Mouse (Mus musculus): Measurements from ENCODE around the gene Fgfr4. TPM values are rescaled to one million over a fixed set of nuclear protein-coding genes. Genes with fewer than 3 reads are reported as not detected.
"Not testable (repeated sequence)": the region's sequence is repeated elsewhere in the genome, so short reads cannot be mapped to it uniquely, and the experiment has no call there.

The Fgfr4 gene
- polyA plus RNA-seq, 1 experiment from 2014 or later = 5.1 TPM

DNA sequence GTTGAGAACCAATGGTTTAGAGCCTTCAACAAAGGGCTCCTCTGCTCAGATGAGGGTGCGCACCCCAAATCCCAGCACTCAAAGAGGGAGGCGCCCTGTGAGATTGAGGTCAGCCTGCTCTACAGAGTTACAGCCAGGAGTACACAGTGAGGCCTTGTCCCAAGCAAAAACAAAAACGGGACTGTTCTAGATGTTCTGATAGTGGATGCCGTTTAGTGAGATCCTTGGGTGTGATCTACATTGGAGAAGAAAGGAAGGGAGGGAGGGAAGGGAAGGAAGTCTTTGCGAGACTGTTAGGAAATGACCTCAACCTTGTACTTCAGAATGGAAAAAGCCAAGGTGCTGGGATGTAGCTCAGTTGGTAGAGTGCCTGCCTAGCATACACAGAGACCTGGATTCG lies 23.8 kb downstream of the Fgfr4 start:
- Histone ChIP-seq H3K27me3 (no peaks in the 10 kb centered on the region), H3K9ac (no peak overlapping the region), H3K4me2 (replicated peaks) (no peak overlapping the region), H3K4me1 (peaks cover 14% of the 10 kb centered on the region), H3K9me3 (no peaks in the 10 kb centered on the region), H3K27ac (no peak overlapping the region), H3K36me3 (no peaks in the 10 kb centered on the region), H3K4me3 (no peak overlapping the region)
- WGBS = 82% methylated on average over 6 of the region's 6 CpGs
- no peak for ATAC-seq (ENCODE audit: insufficient number of reproducible peaks, insufficient read depth, low FRiP score, low TSS enrichment)

DNA sequence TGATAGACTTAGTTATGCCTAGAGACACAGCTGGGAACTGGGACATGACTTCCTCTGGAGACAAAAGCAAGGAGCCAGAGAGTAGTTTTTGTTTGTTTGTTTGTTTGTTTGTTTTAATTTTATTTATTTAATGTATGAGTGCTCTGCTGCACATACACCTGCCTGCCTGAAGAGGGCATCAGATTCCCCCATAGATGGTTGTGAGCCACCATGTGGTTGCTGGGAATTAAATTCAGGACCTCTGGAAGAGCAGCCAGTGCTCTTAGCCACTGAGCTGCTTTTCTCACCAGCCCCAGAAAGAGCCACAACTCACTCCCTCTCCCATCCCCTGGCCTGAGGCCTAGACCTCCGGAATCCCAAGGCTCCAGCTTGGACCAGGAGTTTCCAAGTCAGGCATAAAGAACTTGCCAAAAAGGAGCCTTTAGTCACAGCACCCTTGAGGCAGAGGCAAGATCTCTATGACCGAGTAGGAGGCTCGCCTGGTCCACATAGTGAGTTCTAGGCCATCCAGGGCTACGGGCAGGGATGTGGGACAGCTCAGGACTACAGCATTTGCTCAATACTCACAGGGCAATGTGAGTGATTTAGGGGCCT lies 25.6 kb downstream of the Fgfr4 start:
- Histone ChIP-seq H3K4me2 (replicated peaks) (no peak overlapping the region), H3K36me3 (no peaks in the 10 kb centered on the region), H3K9ac (no peak overlapping the region), H3K27me3 (no peaks in the 10 kb centered on the region), H3K4me1 (no peaks in the 10 kb centered on the region), H3K27ac (no peak overlapping the region), H3K9me3 (no peaks in the 10 kb centered on the region), H3K4me3 (no peak overlapping the region)
- no peak for ATAC-seq (ENCODE audit: insufficient number of reproducible peaks, insufficient read depth, low FRiP score, low TSS enrichment)
- 67% methylated on average over 4 of the region's 4 CpGs for WGBS

DNA sequence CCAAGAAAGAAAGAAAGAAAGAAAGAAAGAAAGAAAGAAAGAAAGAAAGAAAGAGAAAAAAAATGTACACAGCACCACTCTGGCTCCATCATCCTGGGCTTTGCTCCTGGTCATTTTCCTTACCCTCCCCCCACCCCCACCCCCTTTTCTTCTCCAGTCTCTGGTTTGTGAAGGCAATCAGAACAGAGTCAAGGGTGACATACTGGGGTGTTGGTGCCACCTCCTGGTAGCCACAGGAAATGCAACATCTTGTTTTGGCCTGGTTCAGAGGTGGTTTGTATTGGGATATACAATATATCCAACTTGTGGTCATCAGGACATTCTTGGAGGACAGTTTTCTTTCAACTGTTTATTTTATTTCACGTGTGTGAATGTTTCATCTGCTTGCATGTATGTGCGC lies 26.1 kb downstream of the Fgfr4 start:
- no peaks in the 10 kb centered on the region for H3K9me3 ChIP-seq
- WGBS = 30% methylated on average over 2 of the region's 2 CpGs
- no peak overlapping the region for H3K27ac ChIP-seq
- no peak overlapping the region for H3K4me2 ChIP-seq (replicated peaks)
- H3K4me1 ChIP-seq = no peaks in the 10 kb centered on the region
- no peak overlapping the region for H3K9ac ChIP-seq
- no peaks in the 10 kb centered on the region for H3K27me3 ChIP-seq
- no peaks in the 10 kb centered on the region for H3K36me3 ChIP-seq
- ATAC-seq (ENCODE audit: insufficient number of reproducible peaks, insufficient read depth, low FRiP score, low TSS enrichment) = no peak
- no peak overlapping the region for H3K4me3 ChIP-seq

DNA sequence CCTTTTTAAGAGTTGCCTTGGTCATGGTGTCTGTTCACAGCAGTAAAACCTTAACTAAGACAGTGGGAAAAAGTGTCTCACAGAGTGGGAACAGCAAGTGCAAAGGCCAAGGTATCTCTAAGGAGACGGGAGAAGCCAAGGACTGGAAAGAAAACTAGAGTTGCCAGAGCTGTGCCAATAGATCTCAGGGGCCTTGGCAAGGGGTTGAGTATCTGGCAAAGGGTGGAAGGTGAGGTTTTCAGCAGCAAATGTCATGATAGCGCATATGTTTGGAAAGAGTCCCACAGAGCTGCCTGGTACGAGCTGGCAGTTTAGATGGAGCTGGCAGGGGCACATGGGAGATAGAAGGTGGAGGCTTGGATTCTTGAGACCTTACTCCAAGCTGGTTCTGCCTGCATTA lies 27.2 kb downstream of the Fgfr4 start:
- 87% methylated on average over 3 of the region's 3 CpGs for WGBS
- no peak overlapping the region for H3K27ac ChIP-seq
- H3K4me1 ChIP-seq = no peaks in the 10 kb centered on the region

DNA sequence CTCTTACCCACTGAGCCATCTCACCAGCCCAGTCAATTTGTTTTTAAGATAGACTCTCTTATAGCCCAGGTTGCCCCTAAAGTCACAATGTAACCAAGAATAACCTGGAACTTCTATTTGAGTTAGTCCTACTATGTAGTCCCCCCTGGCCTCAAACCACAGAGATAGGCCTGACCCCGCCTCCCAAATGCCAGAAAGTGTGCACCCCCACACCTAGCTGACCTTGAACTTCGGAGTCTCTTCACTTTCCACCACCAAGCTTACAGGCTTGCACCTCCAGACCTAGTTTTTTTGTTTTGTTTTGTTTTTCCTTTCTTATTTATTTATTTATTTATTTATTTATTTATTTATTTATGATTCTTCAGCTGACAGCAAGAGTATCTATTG lies 29.3 kb downstream of the Fgfr4 start:
- no peak overlapping the region for H3K27ac ChIP-seq
- H3K9ac ChIP-seq = no peak overlapping the region
- WGBS = 72% methylated on average over 2 of the region's 2 CpGs

More for the DNA sequence above, 27.2 kb downstream of the Fgfr4 start:
- H3K36me3 ChIP-seq = no peaks in the 10 kb centered on the region
- H3K27me3 ChIP-seq = no peaks in the 10 kb centered on the region
- no peak overlapping the region for H3K9ac ChIP-seq
- no peak overlapping the region for H3K4me3 ChIP-seq
- ATAC-seq (ENCODE audit: insufficient number of reproducible peaks, insufficient read depth, low FRiP score, low TSS enrichment) = no peak
- H3K9me3 ChIP-seq = no peaks in the 10 kb centered on the region
- H3K4me2 ChIP-seq (replicated peaks) = no peak overlapping the region

GRCm38 (mm10) chr13:55182173-55182894 lies 29.9 kb downstream of the Fgfr4 start:
- Histone ChIP-seq H3K4me2 (replicated peaks) (peak overlapping the region; percentile 48), H3K36me3 (no peaks in the 10 kb centered on the region), H3K27ac (peak overlapping the region; percentile 58), H3K4me3 (peak overlapping the region; percentile 23), H3K4me1 (no peaks in the 10 kb centered on the region), H3K9me3 (no peaks in the 10 kb centered on the region), H3K9ac (peak overlapping the region; percentile 40), H3K27me3 (no peaks in the 10 kb centered on the region)
- ATAC-seq (ENCODE audit: insufficient number of reproducible peaks, insufficient read depth, low FRiP score, low TSS enrichment) = peak; percentile 80; the same call in 1 of the 2 replicates
- 4% methylated on average over 23 of the region's 23 CpGs for WGBS

More for the DNA sequence above, 29.3 kb downstream of the Fgfr4 start:
- Histone ChIP-seq H3K27me3 (no peaks in the 10 kb centered on the region), H3K4me1 (no peaks in the 10 kb centered on the region), H3K4me2 (replicated peaks) (peak overlapping the region; percentile 48), H3K9me3 (no peaks in the 10 kb centered on the region), H3K4me3 (no peak overlapping the region), H3K36me3 (no peaks in the 10 kb centered on the region)
- no peak for ATAC-seq (ENCODE audit: insufficient number of reproducible peaks, insufficient read depth, low FRiP score, low TSS enrichment)

DNA sequence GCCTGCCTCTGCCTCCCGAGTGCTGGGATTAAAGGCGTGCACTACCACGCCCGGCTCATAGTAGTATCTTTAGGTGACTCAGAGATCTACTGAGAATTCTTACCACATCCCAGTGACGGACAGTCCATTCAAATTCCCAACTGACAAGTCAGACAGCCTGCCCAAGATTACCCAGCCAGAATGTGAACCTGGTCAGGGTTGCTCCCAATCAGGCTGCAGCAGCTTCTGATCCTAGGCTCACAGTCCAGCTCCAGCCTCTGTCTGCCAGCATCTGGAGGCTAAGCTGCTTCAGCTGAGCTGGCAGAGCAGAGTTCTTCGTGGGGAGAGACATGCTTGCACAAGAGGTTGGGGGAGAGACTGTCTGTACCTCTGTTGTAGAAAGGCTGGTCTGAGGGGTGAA lies 30.9 kb downstream of the Fgfr4 start:
- Histone ChIP-seq H3K4me2 (replicated peaks) (no peak overlapping the region), H3K27me3 (no peaks in the 10 kb centered on the region), H3K9ac (no peak overlapping the region), H3K27ac (no peak overlapping the region), H3K4me1 (no peaks in the 10 kb centered on the region), H3K36me3 (no peaks in the 10 kb centered on the region), H3K9me3 (no peaks in the 10 kb centered on the region), H3K4me3 (no peak overlapping the region)
- 82% methylated on average over 6 of the region's 6 CpGs for WGBS
- no peak for ATAC-seq (ENCODE audit: insufficient number of reproducible peaks, insufficient read depth, low FRiP score, low TSS enrichment)

GRCm38 (mm10) chr13:55187062-55187461 lies 34.6 kb downstream of the Fgfr4 start:
- not testable (repeated sequence) for H3K4me1 ChIP-seq; H3K27ac ChIP-seq; H3K4me2 ChIP-seq (replicated peaks); ATAC-seq (ENCODE audit: insufficient number of reproducible peaks, insufficient read depth, low FRiP score, low TSS enrichment); H3K36me3 ChIP-seq; H3K27me3 ChIP-seq; H3K9ac ChIP-seq; H3K4me3 ChIP-seq; H3K9me3 ChIP-seq
- WGBS = 50% methylated on average over 4 of the region's 9 CpGs

DNA sequence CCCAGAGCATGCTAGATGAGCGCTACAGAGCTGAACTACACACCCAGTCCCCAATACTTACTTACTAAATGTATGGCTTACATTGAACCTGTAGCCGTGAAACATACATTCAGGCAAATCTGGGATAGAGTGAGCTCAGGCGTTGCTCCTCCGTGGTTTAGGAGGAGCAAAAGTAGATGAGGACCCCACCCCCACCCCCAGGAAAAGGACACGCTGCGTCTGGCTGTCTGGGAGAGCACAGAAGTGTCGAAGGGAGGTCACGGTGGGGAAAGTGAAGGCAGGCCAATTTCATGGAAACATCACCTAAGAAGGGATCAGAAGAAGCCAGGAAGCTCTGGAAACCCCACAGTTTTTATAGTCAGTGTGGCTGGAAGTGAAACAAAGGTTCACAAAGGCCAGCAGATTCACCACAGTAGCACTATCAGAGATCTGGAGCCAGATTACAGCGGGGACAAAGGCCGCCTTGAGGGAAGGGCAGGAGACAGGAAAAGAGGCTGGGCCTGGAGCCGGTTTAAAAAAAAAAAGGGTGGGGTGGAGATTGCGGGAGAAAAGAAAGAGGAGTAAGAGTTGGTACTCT lies 37.2 kb downstream of the Fgfr4 start:
- peaks cover 6% of the 10 kb centered on the region; the same call in 1 of the 2 replicates for H3K4me1 ChIP-seq
- no peaks in the 10 kb centered on the region for H3K27me3 ChIP-seq
- peak overlapping the region; percentile 93 for H3K27ac ChIP-seq
- peak overlapping the region; percentile 56 for H3K9ac ChIP-seq
- peak overlapping the region; percentile 38 for H3K4me3 ChIP-seq
- WGBS = 4% methylated on average over 12 of the region's 12 CpGs
- peak overlapping the region; percentile 69 for H3K4me2 ChIP-seq (replicated peaks)
- ATAC-seq (ENCODE audit: insufficient number of reproducible peaks, insufficient read depth, low FRiP score, low TSS enrichment) = no peak
- H3K36me3 ChIP-seq = no peaks in the 10 kb centered on the region
- H3K9me3 ChIP-seq = no peaks in the 10 kb centered on the region

- Histone ChIP-seq H3K36me3 (no peaks in the 10 kb centered on the region), H3K27me3 (no peaks in the 10 kb centered on the region), H3K4me2 (replicated peaks) (peak overlapping the region; percentile 69), H3K4me1 (peaks cover 6% of the 10 kb centered on the region; the same call in 1 of the 2 replicates), H3K27ac (peak overlapping the region; percentile 93), H3K9me3 (no peaks in the 10 kb centered on the region), H3K4me3 (peak overlapping the region; percentile 38), H3K9ac (peak overlapping the region; percentile 56)
- WGBS = 2% methylated on average over 34 of the region's 34 CpGs
- ATAC-seq (ENCODE audit: insufficient number of reproducible peaks, insufficient read depth, low FRiP score, low TSS enrichment) = peak; percentile 97
Observed at GRCm38 (mm10) chr13:55190121-55190868, 37.9 kb downstream of the Fgfr4 start.

- 77% methylated on average over 5 of the region's 5 CpGs for WGBS
- no peaks in the 10 kb centered on the region for H3K9me3 ChIP-seq
- H3K4me2 ChIP-seq (replicated peaks) = no peak overlapping the region
- H3K36me3 ChIP-seq = no peaks in the 10 kb centered on the region
- no peak overlapping the region for H3K9ac ChIP-seq
- H3K4me3 ChIP-seq = no peak overlapping the region
- H3K27ac ChIP-seq = no peak overlapping the region
- H3K27me3 ChIP-seq = no peaks in the 10 kb centered on the region
- no peak for ATAC-seq (ENCODE audit: insufficient number of reproducible peaks, insufficient read depth, low FRiP score, low TSS enrichment)
- peaks cover 6% of the 10 kb centered on the region; the same call in 1 of the 2 replicates for H3K4me1 ChIP-seq
Observed at GRCm38 (mm10) chr13:55191535-55191934, 39.1 kb downstream of the Fgfr4 start.

Data from embryonic facial prominence, embryonic 12.5 days (tissue).